Mouse (Mus musculus): ENCODE results near the gene Eif4a1. TPM values are rescaled to one million over a fixed set of nuclear protein-coding genes. Genes with fewer than 3 reads are reported as not detected.
A peak's percentile ranks its signal among the peaks of the same experiment; 100 is the strongest.

Gene Eif4a1
- polyA plus RNA-seq (2012; rRNA removed) = 166 and 210 TPM in 2 replicates

DNA sequence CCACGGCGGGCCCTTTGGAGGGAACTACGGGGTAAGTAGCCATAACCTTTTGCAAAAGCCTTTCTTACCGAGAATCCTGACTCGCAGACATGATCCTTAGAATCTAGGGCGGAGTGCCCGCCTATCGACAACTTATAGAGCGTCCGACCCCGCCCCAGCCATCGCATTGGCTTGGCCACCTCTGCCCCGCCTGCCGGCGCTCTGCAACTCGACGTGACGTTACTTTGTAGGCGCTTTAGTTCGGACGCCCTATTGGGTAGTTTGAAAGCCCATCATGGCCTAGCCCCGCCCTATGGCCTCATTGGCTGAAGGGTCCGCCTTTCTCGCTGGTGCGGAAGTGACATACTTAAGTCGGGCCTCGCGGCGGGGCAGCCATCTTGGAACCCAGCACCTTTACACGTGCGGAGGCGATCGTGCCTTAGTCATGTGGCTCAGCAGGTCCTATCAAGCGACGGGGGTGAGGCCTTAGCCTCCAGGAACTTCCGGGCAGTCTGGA is at the start of gene Eif4a1:
Gene Eif4a1 (minus strand): TSS at position 213 of the 496 bp plus-strand sequence.
- H3K27ac ChIP-seq (ENCODE audit: control insufficient read depth, insufficient read depth, low read depth, low read length) = peak within 1 kb of the TSS; percentile 98
- H3K4me3 ChIP-seq (ENCODE audit: control insufficient read depth, low read depth, low read length) = peak within 1 kb of the TSS; percentile 95
- 0 out of 2 replicates have a peak, but pooled peaks cover 2% of the 10 kb centered on the region for H3K4me1 ChIP-seq (ENCODE audit: control insufficient read depth, insufficient read depth, low read length)
- TF ChIP-seq POLR2A (IDR thresholded peaks at IDR 0.05; ENCODE audit: control insufficient read depth, low read depth, low read length) (peak; percentile 91), CTCF (IDR thresholded peaks at IDR 0.05; ENCODE audit: control insufficient read depth, insufficient read depth, insufficient replicate concordance, low read depth, low read length) (no peak)
- peaks cover 1% of the 10 kb centered on the region for H3K36me3 ChIP-seq (ENCODE audit: control insufficient read depth, insufficient read depth, low read length)
- H3K27me3 ChIP-seq (ENCODE audit: control insufficient read depth, insufficient read depth, low read length) = no peaks in the 10 kb centered on the region

DNA sequence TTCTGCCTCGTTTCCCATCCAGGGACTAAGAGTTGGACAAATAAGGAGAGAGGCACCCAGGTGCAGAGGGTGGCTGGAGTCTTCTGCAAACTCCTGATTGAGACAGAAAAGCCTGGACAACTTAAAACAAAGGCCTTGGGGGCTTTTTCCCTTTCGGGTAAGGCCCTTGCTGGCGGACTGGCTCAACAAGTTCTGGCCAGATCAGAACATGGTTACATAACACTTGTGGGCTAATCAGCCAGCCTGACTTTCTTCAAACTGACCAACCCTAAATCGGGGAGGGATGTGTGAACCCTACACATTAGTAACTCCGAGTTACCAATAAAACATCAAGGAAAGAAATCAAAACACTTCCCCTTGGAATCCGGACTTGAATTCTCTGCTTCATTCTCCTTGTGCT is 48.6 kb upstream of the Eif4a1 start:
- TF ChIP-seq POLR2A (IDR thresholded peaks at IDR 0.05; ENCODE audit: control insufficient read depth, low read depth, low read length) (no peak), CTCF (IDR thresholded peaks at IDR 0.05; ENCODE audit: control insufficient read depth, insufficient read depth, insufficient replicate concordance, low read depth, low read length) (no peak)
- Histone ChIP-seq H3K4me1 (ENCODE audit: control insufficient read depth, insufficient read depth, low read length) (no peaks in the 10 kb centered on the region; the same call in none of the 2 replicates), H3K27ac (ENCODE audit: control insufficient read depth, insufficient read depth, low read depth, low read length) (no peak overlapping the region), H3K4me3 (ENCODE audit: control insufficient read depth, low read depth, low read length) (no peak overlapping the region), H3K27me3 (ENCODE audit: control insufficient read depth, insufficient read depth, low read length) (no peaks in the 10 kb centered on the region), H3K36me3 (ENCODE audit: control insufficient read depth, insufficient read depth, low read length) (no peaks in the 10 kb centered on the region)

DNA sequence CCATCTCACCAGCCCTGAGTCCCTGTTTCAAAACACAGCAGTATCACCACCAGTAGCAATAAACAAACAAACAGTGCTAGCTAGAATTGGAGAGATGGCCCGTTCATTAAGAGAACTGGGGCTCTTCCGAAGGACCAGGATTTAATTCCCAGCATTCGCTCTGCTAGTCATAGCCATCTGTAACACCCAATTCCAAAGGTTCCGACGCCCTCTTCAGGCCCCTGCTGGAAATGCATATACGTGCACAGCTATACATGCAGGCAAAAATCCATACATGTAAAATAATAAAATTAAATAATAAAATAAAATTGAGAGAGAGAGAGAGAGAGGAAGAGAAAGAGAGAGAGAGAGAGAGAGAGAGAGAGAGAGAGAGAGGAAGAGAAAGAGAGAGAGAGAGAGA is 47.2 kb upstream of the Eif4a1 start:
- peaks cover 2% of the 10 kb centered on the region for H3K4me1 ChIP-seq (ENCODE audit: control insufficient read depth, insufficient read depth, low read length)
- no peaks in the 10 kb centered on the region for H3K27me3 ChIP-seq (ENCODE audit: control insufficient read depth, insufficient read depth, low read length)
- no peaks in the 10 kb centered on the region for H3K36me3 ChIP-seq (ENCODE audit: control insufficient read depth, insufficient read depth, low read length)
- H3K4me3 ChIP-seq (ENCODE audit: control insufficient read depth, low read depth, low read length) = no peak overlapping the region
- no peak for TF ChIP-seq POLR2A (IDR thresholded peaks at IDR 0.05; ENCODE audit: control insufficient read depth, low read depth, low read length)
- peak; percentile 11; the same call in 1 of the 2 replicates for TF ChIP-seq CTCF (IDR thresholded peaks at IDR 0.05; ENCODE audit: control insufficient read depth, insufficient read depth, insufficient replicate concordance, low read depth, low read length)
- H3K27ac ChIP-seq (ENCODE audit: control insufficient read depth, insufficient read depth, low read depth, low read length) = no peak overlapping the region

DNA sequence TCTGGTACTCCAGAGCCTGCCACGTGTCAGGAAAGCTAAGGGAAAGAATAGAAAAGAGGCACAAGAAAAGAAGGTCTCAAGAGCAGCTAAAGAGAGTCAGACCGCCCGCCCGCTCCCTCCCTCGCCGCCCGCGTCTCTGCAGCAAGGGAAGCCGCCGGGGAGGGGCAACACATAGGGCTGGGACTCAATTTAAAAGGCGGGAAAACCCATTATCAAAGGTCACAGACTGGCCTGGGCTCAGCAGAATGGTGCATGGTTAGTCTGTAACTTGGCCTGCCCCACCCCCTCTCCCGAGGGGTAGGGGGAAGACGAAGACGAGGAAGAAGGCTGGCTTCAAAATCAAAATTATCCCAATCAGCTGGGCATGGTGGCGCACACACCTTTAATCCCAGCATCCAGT is 46.4 kb upstream of the Eif4a1 start:
- H3K27ac ChIP-seq (ENCODE audit: control insufficient read depth, insufficient read depth, low read depth, low read length) = no peak overlapping the region

DNA sequence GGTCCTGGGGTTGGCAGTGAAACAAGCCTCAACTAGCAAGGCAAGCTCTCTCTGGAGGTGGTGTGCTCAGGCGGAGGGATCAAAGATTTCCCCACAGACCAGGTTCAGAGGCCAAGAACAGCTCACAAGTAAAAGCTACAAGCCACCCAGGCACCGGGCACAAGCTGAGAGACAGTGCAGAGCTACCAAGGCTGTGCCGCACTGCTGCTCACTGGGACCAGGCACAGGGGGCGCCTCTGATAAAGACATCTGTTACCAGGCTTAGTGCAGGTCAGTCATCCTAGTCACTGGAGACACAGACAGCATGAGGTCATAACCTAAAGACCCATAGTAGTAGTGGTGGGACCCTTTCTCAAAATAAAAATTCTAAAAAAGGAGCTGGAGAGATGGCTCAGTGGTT is 44.7 kb upstream of the Eif4a1 start:
- H3K4me3 ChIP-seq (ENCODE audit: control insufficient read depth, low read depth, low read length) = no peak overlapping the region
- TF ChIP-seq POLR2A (IDR thresholded peaks at IDR 0.05; ENCODE audit: control insufficient read depth, low read depth, low read length) = no peak
- TF ChIP-seq CTCF (IDR thresholded peaks at IDR 0.05; ENCODE audit: control insufficient read depth, insufficient read depth, insufficient replicate concordance, low read depth, low read length) = no peak
- H3K4me1 ChIP-seq (ENCODE audit: control insufficient read depth, insufficient read depth, low read length) = peaks cover 4% of the 10 kb centered on the region
- no peak overlapping the region; the same call in 1 of the 2 replicates for H3K27ac ChIP-seq (ENCODE audit: control insufficient read depth, insufficient read depth, low read depth, low read length)
- no peaks in the 10 kb centered on the region for H3K27me3 ChIP-seq (ENCODE audit: control insufficient read depth, insufficient read depth, low read length)
- H3K36me3 ChIP-seq (ENCODE audit: control insufficient read depth, insufficient read depth, low read length) = no peaks in the 10 kb centered on the region

More for the DNA sequence above, 46.4 kb upstream of the Eif4a1 start:
- H3K27me3 ChIP-seq (ENCODE audit: control insufficient read depth, insufficient read depth, low read length) = no peaks in the 10 kb centered on the region
- peaks cover 2% of the 10 kb centered on the region for H3K4me1 ChIP-seq (ENCODE audit: control insufficient read depth, insufficient read depth, low read length)
- H3K36me3 ChIP-seq (ENCODE audit: control insufficient read depth, insufficient read depth, low read length) = no peaks in the 10 kb centered on the region
- TF ChIP-seq POLR2A (IDR thresholded peaks at IDR 0.05; ENCODE audit: control insufficient read depth, low read depth, low read length) = no peak
- no peak for TF ChIP-seq CTCF (IDR thresholded peaks at IDR 0.05; ENCODE audit: control insufficient read depth, insufficient read depth, insufficient replicate concordance, low read depth, low read length)
- no peak overlapping the region for H3K4me3 ChIP-seq (ENCODE audit: control insufficient read depth, low read depth, low read length)

DNA sequence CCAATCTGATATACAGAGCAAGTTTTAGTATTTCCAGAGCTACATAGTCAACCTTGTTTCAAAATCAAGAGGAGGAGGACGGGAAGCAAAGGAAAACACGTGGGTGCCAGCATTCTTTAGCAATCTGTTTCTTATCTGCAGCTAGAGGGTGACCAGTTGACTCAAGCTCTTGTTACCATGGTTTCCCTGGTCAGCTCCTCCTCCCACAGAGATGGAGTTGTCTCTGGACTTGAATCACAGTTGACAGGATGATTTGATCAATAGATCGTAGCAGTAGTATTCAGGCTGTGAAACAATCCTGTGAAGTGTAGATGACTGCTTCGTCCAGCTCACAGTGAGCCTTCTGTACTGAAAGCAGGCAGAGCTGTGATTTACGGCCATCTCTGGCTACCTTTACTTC is 43.7 kb upstream of the Eif4a1 start:
- H3K4me3 ChIP-seq (ENCODE audit: control insufficient read depth, low read depth, low read length) = no peak overlapping the region
- TF ChIP-seq POLR2A (IDR thresholded peaks at IDR 0.05; ENCODE audit: control insufficient read depth, low read depth, low read length) = no peak
- TF ChIP-seq CTCF (IDR thresholded peaks at IDR 0.05; ENCODE audit: control insufficient read depth, insufficient read depth, insufficient replicate concordance, low read depth, low read length) = no peak

DNA sequence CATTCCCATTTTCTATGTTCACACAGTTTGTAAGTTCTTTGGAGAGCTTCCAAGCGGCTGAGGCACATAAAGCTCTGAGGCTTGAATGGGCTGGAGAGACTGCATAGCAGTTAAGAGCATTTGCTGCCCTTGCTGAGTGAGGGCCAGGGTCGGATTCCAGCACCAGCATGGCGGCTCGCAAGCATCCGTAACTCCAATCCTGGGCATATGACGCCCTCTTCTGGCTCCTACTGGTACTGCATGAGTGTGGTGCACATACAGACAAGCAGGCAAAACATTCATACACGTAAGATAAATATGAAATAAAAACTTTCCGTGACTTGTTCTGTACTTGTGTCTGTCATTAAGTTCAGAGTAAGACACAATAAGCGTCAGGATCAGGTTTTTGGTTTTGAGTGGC is 43.3 kb upstream of the Eif4a1 start:
- peak overlapping the region; percentile 54; the same call in 1 of the 2 replicates for H3K27ac ChIP-seq (ENCODE audit: control insufficient read depth, insufficient read depth, low read depth, low read length)
- no peaks in the 10 kb centered on the region for H3K27me3 ChIP-seq (ENCODE audit: control insufficient read depth, insufficient read depth, low read length)
- peaks cover 4% of the 10 kb centered on the region for H3K4me1 ChIP-seq (ENCODE audit: control insufficient read depth, insufficient read depth, low read length)
- H3K4me3 ChIP-seq (ENCODE audit: control insufficient read depth, low read depth, low read length) = peak overlapping the region; percentile 63
- TF ChIP-seq CTCF (IDR thresholded peaks at IDR 0.05; ENCODE audit: control insufficient read depth, insufficient read depth, insufficient replicate concordance, low read depth, low read length) = peak; percentile 96
- TF ChIP-seq POLR2A (IDR thresholded peaks at IDR 0.05; ENCODE audit: control insufficient read depth, low read depth, low read length) = no peak
- H3K36me3 ChIP-seq (ENCODE audit: control insufficient read depth, insufficient read depth, low read length) = no peaks in the 10 kb centered on the region

More for the DNA sequence above, 43.7 kb upstream of the Eif4a1 start:
- H3K4me1 ChIP-seq (ENCODE audit: control insufficient read depth, insufficient read depth, low read length) = peaks cover 4% of the 10 kb centered on the region
- no peaks in the 10 kb centered on the region for H3K27me3 ChIP-seq (ENCODE audit: control insufficient read depth, insufficient read depth, low read length)
- H3K36me3 ChIP-seq (ENCODE audit: control insufficient read depth, insufficient read depth, low read length) = no peaks in the 10 kb centered on the region
- 0 out of 2 replicates have a peak overlapping the region, but pooled peaks have one; percentile 58 for H3K27ac ChIP-seq (ENCODE audit: control insufficient read depth, insufficient read depth, low read depth, low read length)
